Mouse (Mus musculus) heart, adult 2 months (tissue): Measurements from ENCODE around the gene Lgals4. TPM values are rescaled to one million over a fixed set of nuclear protein-coding genes. Genes with fewer than 3 reads are reported as not detected.

Experiments
- DNase-seq, 2 experiments: peaks; one replicate each; pipeline ENCODE4 v3.0.0; 2021
- H3K27ac ChIP-seq: fragments of 200-600 bp; 2 replicates; pipeline ENCODE4 v1.8.1; 2022
- H3K27me3 ChIP-seq: fragments of 200-500 bp; 2 replicates; pipeline ENCODE4 v1.6.1; 2012; ENCODE audit warnings: mild to moderate bottlenecking, low read length, inconsistent platforms, mixed read lengths; ENCODE audit not compliant: control insufficient read depth, insufficient read depth
- H3K36me3 ChIP-seq: fragments of 200-500 bp; 2 replicates; pipeline ENCODE4 v1.6.1; 2012; ENCODE audit warnings: low read length, inconsistent platforms; ENCODE audit not compliant: control insufficient read depth, insufficient read depth
- H3K4me1 ChIP-seq: fragments of 200-500 bp; 2 replicates; pipeline ENCODE4 v1.6.1; 2011; ENCODE audit warnings: low read length; ENCODE audit not compliant: control insufficient read depth, insufficient read depth
- H3K4me3 ChIP-seq: fragments of 200-600 bp; 2 replicates; pipeline ENCODE4 v1.8.1; 2022
- H3K79me2 ChIP-seq: fragments of 200-500 bp; replicated peaks from 2 replicates; pipeline ENCODE4 v1.6.1; 2012; ENCODE audit warnings: mild to moderate bottlenecking, inconsistent platforms, low read length, moderate library complexity, mixed read lengths; ENCODE audit not compliant: control insufficient read depth, insufficient read depth
- H3K9ac ChIP-seq: fragments of 200-500 bp; 2 replicates; pipeline ENCODE4 v1.6.1; 2012; ENCODE audit warnings: low read depth, mild to moderate bottlenecking, control low read depth, inconsistent platforms, low read length, mixed read lengths
- CTCF ChIP-seq: fragments of 200-600 bp; IDR thresholded peaks from 2 replicates; pipeline ENCODE4 v1.8.1; 2022; ENCODE audit warnings: antibody characterized with exemption, mild to moderate bottlenecking, moderate library complexity
- EP300 ChIP-seq: fragments of 200-500 bp; IDR thresholded peaks from 2 replicates; pipeline ENCODE4 v1.6.1; 2011; ENCODE audit warnings: low read depth, low read length, control low read depth; ENCODE audit not compliant: insufficient read depth
- POLR2A ChIP-seq: fragments of 200-500 bp; IDR thresholded peaks from 2 replicates; pipeline ENCODE4 v1.6.1; 2011; ENCODE audit warnings: mild to moderate bottlenecking, low read depth, low read length, control low read depth; ENCODE audit not compliant: insufficient read depth
- WGBS: fragments of 180-500 bp; shearing (Covaris S2); methylation state at CpG from one replicate; pipeline ENCODE4 v1.1.7; 2018; 5-methylcytosine and 5-hydroxymethylcytosine counted together
- intact Hi-C: fragments of 180-260 bp; cut with DNase I; formaldehyde crosslinking; loops from one replicate; pipeline ENCODE4 v1.15.1; 2025
- polyA plus RNA-seq: library from polyadenylated mRNA; depleted of rRNA; stranded (reverse); fragments of >200 nt; gene quantifications from 2 replicates; pipeline ENCODE4 v1.2.3, GENCODE M21; 2012
- total RNA-seq, 2 experiments: library from RNA; stranded (reverse); gene quantifications; 2 replicates each; pipeline ENCODE4 v1.2.3; 2021

The Lgals4 gene
- total and polyA plus RNA-seq, 3 experiments = 18.5 to 63.6 (median 27.6) TPM

- Histone ChIP-seq H3K4me3 (no peak overlapping the region), H3K79me2 (no peaks in the 10 kb centered on the region), H3K4me1 (peaks cover 33% of the 10 kb centered on the region), H3K27me3 (no peaks in the 10 kb centered on the region), H3K36me3 (peaks cover 45% of the 10 kb centered on the region), H3K9ac (no peak overlapping the region), H3K27ac (peak overlapping the region; percentile 98)
- TF ChIP-seq POLR2A (peak; percentile 34; the same call in 1 of the 2 replicates), CTCF (no peak), EP300 (no peak)
- intact Hi-C loops = no loop called here
- 54% methylated on average over 10 of the region's 10 CpGs for WGBS
- DNase-seq = no peak
These were observed 10.4 kb upstream of the Lgals4 start for GRCm38 (mm10) chr7:28822993-28823903.

- H3K27me3 ChIP-seq = no peaks in the 10 kb centered on the region
- H3K4me1 ChIP-seq = peaks cover 31% of the 10 kb centered on the region
- no peaks in the 10 kb centered on the region for H3K79me2 ChIP-seq
- TF ChIP-seq CTCF = no peak
- TF ChIP-seq EP300 = no peak
- no peak for TF ChIP-seq POLR2A
- H3K9ac ChIP-seq = no peak overlapping the region
- no peak for DNase-seq
- peak overlapping the region; percentile 98 for H3K27ac ChIP-seq
- H3K4me3 ChIP-seq = no peak overlapping the region
- intact Hi-C loops = no loop called here
- 17% methylated on average over 2 of the region's 2 CpGs for WGBS
- peaks cover 42% of the 10 kb centered on the region for H3K36me3 ChIP-seq
These were observed 9.7 kb upstream of the Lgals4 start for GRCm38 (mm10) chr7:28823932-28824331.

GRCm38 (mm10) chr7:28824941-28825685 lies 8.5 kb upstream of the Lgals4 start, which contains the start of gene Ech1:
Gene Ech1, plus strand, starts transcription at chr7:28825217.
- H3K79me2 ChIP-seq = no peaks in the 10 kb centered on the region
- intact Hi-C loops = loop anchor here (5.0 kb wide), 1 partner anchor 42 kb away; no protein-coding TSS in a partner anchor
- peak; percentile 87 for TF ChIP-seq EP300
- no peak for TF ChIP-seq CTCF
- TF ChIP-seq POLR2A = peak; percentile 93
- H3K9ac ChIP-seq = peak within 1 kb of the TSS; percentile 84
- peaks cover 27% of the 10 kb centered on the region for H3K4me1 ChIP-seq
- H3K27me3 ChIP-seq = no peaks in the 10 kb centered on the region
- H3K4me3 ChIP-seq = peak within 1 kb of the TSS; percentile 66
- WGBS = under 1% methylated on average over 33 of the region's 33 CpGs
- H3K27ac ChIP-seq = peak within 1 kb of the TSS; percentile 98
- DNase-seq = peak; percentile 93
- H3K36me3 ChIP-seq = peaks cover 33% of the 10 kb centered on the region

- peaks cover 21% of the 10 kb centered on the region for H3K4me1 ChIP-seq
- peak overlapping the region; percentile 84 for H3K9ac ChIP-seq
- TF ChIP-seq POLR2A (no peak), CTCF (peak; percentile 52)
- H3K36me3 ChIP-seq = peaks cover 27% of the 10 kb centered on the region
- WGBS = 8% methylated on average over 11 of the region's 11 CpGs
- peak; percentile 61 to 66 for DNase-seq
- peak overlapping the region; percentile 98 for H3K27ac ChIP-seq
- no peaks in the 10 kb centered on the region for H3K79me2 ChIP-seq
- H3K4me3 ChIP-seq = peak overlapping the region; percentile 66
- intact Hi-C loops = loop anchor here (2.0 to 5.0 kb wide), 4 partner anchors 13 to 41 kb away; no protein-coding TSS in a partner anchor
- no peaks in the 10 kb centered on the region for H3K27me3 ChIP-seq
These were observed 7.8 kb upstream of the Lgals4 start for GRCm38 (mm10) chr7:28825686-28826401.

- 68% methylated on average over 7 of the region's 7 CpGs for WGBS
- no peak for TF ChIP-seq POLR2A
- TF ChIP-seq CTCF = no peak
- TF ChIP-seq EP300 = no peak
- DNase-seq = no peak
- peak overlapping the region; percentile 66 for H3K4me3 ChIP-seq
- peaks cover 17% of the 10 kb centered on the region for H3K4me1 ChIP-seq
- no peaks in the 10 kb centered on the region for H3K79me2 ChIP-seq
- H3K27ac ChIP-seq = peak overlapping the region; percentile 98
- peak overlapping the region; percentile 84; the same call in 1 of the 2 replicates for H3K9ac ChIP-seq
- H3K27me3 ChIP-seq = no peaks in the 10 kb centered on the region
- peaks cover 21% of the 10 kb centered on the region for H3K36me3 ChIP-seq
- intact Hi-C loops = loop anchor here (2.0 to 5.0 kb wide), 4 partner anchors 14 to 41 kb away; no protein-coding TSS in a partner anchor
These were observed 7.3 kb upstream of the Lgals4 start for GRCm38 (mm10) chr7:28826402-28826772.
